Mouse (Mus musculus) heart, embryonic 15.5 days (tissue): Measurements from ENCODE around the gene Efcab6. TPM values are rescaled to one million over a fixed set of nuclear protein-coding genes. Genes with fewer than 3 reads are reported as not detected.

Source experiments
- ATAC-seq: fragments of 200-750 bp; cut with Nextera tagmentation; replicated peaks from 2 replicates; pipeline ENCODE4 v1.8.0; 2017; ENCODE audit warnings: low read depth, moderate TSS enrichment; ENCODE audit not compliant: insufficient number of reproducible peaks, insufficient read depth, low FRiP score
- H3K27ac ChIP-seq: fragments of 300-500 bp; sonication (generic); 2 replicates; pipeline ENCODE4 v1.5.1; 2015; ENCODE audit warnings: mild to moderate bottlenecking, inconsistent platforms
- H3K27me3 ChIP-seq: fragments of 300-500 bp; sonication (generic); 2 replicates; pipeline ENCODE4 v1.6.1; 2015; ENCODE audit warnings: inconsistent platforms
- H3K36me3 ChIP-seq: fragments of 300-500 bp; sonication (generic); 2 replicates; pipeline ENCODE4 v1.6.1; 2015; ENCODE audit warnings: mild to moderate bottlenecking, inconsistent platforms
- H3K4me1 ChIP-seq: fragments of 300-500 bp; sonication (generic); replicated peaks from 2 replicates; pipeline ENCODE4 v1.6.1; 2015; ENCODE audit warnings: inconsistent platforms
- H3K4me2 ChIP-seq: fragments of 300-500 bp; sonication (generic); 2 replicates; pipeline ENCODE4 v1.6.1; 2015; ENCODE audit warnings: inconsistent platforms, mild to moderate bottlenecking, moderate library complexity
- H3K4me3 ChIP-seq: fragments of 300-500 bp; sonication (generic); 2 replicates; pipeline ENCODE4 v1.5.1; 2015; ENCODE audit warnings: mild to moderate bottlenecking, inconsistent platforms
- H3K9ac ChIP-seq: fragments of 300-500 bp; sonication (generic); 2 replicates; pipeline ENCODE4 v1.6.1; 2015; ENCODE audit warnings: mild to moderate bottlenecking, inconsistent platforms
- H3K9me3 ChIP-seq: fragments of 300-500 bp; sonication (generic); replicated peaks from 2 replicates; pipeline ENCODE4 v1.6.1; 2016; ENCODE audit warnings: inconsistent platforms
- WGBS: fragments of 180-500 bp; shearing (Covaris S2); methylation state at CpG from one replicate; pipeline ENCODE4 v1.1.7; 2015; ENCODE audit warnings: mixed read lengths; 5-methylcytosine and 5-hydroxymethylcytosine counted together
- polyA plus RNA-seq: library from polyadenylated mRNA; unstranded; fragments of >200 nt; fragmentation: Nextera tagmentation; extraction: Ambion mirVana; gene quantifications from 2 replicates; pipeline ENCODE4 v1.2.1, GENCODE M21; 2015

Gene Efcab6
- polyA plus RNA-seq, 1 experiment from 2014 or later: 0.24 TPM

DNA sequence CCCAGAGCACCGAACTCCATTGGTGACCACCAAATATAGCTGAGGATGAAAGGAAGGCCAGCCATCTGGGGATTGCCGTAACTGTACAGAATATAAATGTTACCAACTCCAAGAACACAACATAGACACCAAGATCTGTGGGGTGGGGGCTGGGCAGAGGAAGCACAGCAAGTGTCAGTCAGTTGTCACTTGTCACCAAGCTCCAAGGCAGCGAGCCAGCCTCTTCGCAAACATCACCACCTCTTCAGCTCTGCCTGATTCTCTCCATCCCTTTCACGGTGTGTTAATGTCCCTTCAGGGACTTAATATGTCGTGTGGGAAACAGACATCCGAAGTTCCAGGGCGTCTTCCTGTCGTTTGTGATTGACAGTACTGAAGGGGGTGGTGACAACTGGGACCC, 93.0 kb downstream of the Efcab6 start:
- no peak for ATAC-seq
- Histone ChIP-seq H3K9ac (no peak overlapping the region), H3K4me1 (peaks cover 11% of the 10 kb centered on the region), H3K9me3 (no peaks in the 10 kb centered on the region), H3K4me2 (no peak overlapping the region), H3K27ac (no peak overlapping the region), H3K27me3 (peaks cover 45% of the 10 kb centered on the region), H3K4me3 (no peak overlapping the region), H3K36me3 (no peaks in the 10 kb centered on the region)
- WGBS: 42% methylated on average over 9 of the region's 9 CpGs

DNA sequence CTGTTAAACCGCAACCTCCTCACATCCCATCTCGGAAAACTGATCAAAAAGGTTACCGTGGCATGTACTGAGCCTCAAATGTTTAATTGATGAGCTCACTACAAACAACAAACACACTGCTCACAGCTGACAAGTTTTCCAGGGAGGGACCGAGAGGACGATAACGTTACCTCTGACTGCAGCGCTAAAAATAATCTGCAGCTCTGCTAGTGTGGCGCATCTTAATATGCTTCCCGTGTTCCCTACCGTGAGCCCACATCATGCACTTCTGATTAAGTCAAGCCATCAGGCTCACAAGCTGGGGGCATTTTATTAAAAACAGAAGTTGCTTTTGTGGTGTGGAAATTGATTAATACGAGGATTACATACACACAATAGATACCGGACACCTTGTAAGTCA, 97.4 kb downstream of the Efcab6 start:
- ATAC-seq: no peak
- H3K4me1 ChIP-seq: peaks cover 18% of the 10 kb centered on the region
- peaks cover 24% of the 10 kb centered on the region for H3K27me3 ChIP-seq
- H3K36me3 ChIP-seq: no peaks in the 10 kb centered on the region
- H3K4me3 ChIP-seq: no peak overlapping the region
- H3K9ac ChIP-seq: no peak overlapping the region
- H3K4me2 ChIP-seq: peak overlapping the region; percentile 17; the same call in 1 of the 2 replicates
- no peak overlapping the region for H3K27ac ChIP-seq
- 53% methylated on average over 12 of the region's 12 CpGs for whole genome bisulfite sequencing
- H3K9me3 ChIP-seq: no peaks in the 10 kb centered on the region

DNA sequence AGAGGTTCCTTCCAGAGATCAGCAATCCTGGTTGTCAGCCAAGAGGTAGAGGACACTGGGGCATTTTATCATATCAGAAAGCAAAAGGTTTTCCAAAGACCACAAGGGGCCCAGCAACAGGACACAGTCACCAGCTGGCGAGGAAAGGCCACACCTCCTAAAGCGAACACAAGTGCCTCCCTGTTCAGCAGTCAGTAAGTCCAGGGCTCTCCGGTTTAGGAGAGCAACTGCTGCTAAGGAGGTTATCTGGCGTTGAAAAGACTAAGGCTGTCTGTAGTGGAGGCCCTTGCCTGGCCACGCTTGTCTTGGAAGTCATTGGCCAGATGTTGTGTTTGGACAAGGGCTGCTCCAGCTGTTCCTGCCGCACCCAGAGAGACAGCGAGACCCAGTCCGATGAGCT, 100.1 kb downstream of the Efcab6 start:
- peak; percentile 54; the same call in 1 of the 2 replicates for ATAC-seq
- peaks cover 18% of the 10 kb centered on the region for H3K4me1 ChIP-seq
- H3K27me3 ChIP-seq: peaks cover 13% of the 10 kb centered on the region; the same call in 1 of the 2 replicates
- no peak overlapping the region for H3K9ac ChIP-seq
- no peaks in the 10 kb centered on the region for H3K36me3 ChIP-seq
- H3K27ac ChIP-seq: no peak overlapping the region
- 27% methylated on average over 8 of the region's 8 CpGs for WGBS
- H3K4me3 ChIP-seq: no peak overlapping the region
- H3K9me3 ChIP-seq: no peaks in the 10 kb centered on the region
- no peak overlapping the region for H3K4me2 ChIP-seq

DNA sequence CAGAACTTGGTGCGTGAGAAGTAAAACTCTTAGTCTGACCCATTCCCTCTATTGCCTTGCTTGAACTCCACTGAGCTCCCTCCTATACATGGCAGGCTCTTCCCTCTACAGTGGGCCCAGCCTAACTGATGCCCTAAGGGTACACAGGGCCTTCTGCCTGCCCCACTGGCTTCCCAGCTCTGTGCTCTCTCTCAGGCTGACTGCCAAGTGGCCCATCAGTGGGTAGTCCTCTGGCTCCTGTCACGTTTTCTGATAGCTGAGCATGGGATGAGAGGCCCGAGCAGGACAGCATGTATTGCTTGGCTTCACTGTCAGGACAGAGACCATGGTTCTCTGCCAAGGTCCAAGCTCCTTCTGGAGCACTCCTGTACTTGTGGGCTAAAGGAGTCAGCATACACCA, 106.8 kb downstream of the Efcab6 start:
- Histone ChIP-seq H3K4me3 (no peak overlapping the region), H3K27me3 (peaks cover 13% of the 10 kb centered on the region), H3K27ac (no peak overlapping the region), H3K36me3 (no peaks in the 10 kb centered on the region), H3K4me2 (no peak overlapping the region), H3K4me1 (no peaks in the 10 kb centered on the region), H3K9ac (no peak overlapping the region), H3K9me3 (no peaks in the 10 kb centered on the region)
- no peak for ATAC-seq
- 63% methylated on average over 3 of the region's 3 CpGs for WGBS

DNA sequence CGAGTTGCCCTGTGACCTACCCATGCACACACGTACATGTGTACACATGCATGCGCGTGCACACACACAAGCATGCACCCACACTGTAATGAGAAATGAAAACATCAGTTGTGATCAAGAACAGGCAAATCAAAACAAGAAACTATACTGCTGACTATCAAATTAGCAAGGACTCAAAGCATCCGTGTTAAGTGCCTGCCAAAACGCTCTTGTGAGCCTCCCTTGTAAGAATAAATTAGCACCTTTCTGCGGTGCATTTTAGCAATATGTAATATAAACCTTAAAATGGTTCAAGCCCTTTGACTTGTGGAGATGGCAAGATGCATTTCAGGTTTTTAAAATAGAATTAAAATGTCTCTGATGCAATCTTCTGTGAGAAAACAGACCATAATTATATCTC, 108.2 kb downstream of the Efcab6 start:
- WGBS: 85% methylated on average over 7 of the region's 7 CpGs

DNA sequence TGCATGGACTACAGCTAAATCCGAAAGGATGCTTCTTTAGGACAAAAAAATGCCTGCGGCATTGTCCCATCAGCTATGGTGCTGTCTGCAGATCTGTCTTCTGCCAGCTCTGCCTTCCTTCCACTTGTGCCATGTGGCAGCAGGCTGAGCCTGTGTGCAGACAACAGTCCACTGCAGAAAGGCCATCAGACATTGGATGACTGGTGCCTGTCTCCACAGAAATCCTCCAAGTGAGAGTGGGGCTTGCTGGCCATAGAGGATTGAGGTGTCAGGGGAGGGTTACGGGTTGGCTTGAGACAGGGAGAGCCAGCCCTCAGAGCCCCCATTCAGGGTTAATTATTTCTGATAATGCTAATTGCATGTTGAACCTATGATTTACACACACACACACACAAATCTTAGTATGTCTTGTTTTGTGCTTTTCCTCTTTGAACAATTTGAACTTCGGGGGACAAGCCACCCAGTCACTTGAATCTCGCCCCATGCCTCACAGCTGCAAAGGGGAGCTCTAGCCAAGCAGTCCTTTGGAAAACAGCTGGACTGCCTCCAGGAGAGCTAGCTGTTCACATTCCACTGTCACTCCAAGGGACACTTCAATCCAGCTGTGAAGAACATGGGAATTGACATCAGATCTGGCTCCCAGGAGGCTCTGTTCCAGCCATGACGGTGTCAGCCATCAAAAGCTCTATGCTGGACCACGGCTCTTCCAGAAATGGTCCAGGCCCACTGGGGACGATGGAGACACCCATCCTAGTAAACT, 109.1 kb downstream of the Efcab6 start:
- Histone ChIP-seq H3K27ac (no peak overlapping the region), H3K27me3 (peaks cover 9% of the 10 kb centered on the region), H3K4me3 (no peak overlapping the region), H3K36me3 (no peaks in the 10 kb centered on the region), H3K4me1 (no peaks in the 10 kb centered on the region), H3K4me2 (no peak overlapping the region), H3K9me3 (no peaks in the 10 kb centered on the region), H3K9ac (no peak overlapping the region)
- WGBS: 64% methylated on average over 8 of the region's 8 CpGs
- no peak for ATAC-seq

More for the DNA sequence above, 108.2 kb downstream of the Efcab6 start:
- no peak overlapping the region for H3K4me2 ChIP-seq
- H3K9ac ChIP-seq: no peak overlapping the region
- peaks cover 12% of the 10 kb centered on the region for H3K27me3 ChIP-seq
- no peaks in the 10 kb centered on the region for H3K36me3 ChIP-seq
- H3K27ac ChIP-seq: no peak overlapping the region
- no peaks in the 10 kb centered on the region for H3K4me1 ChIP-seq
- H3K9me3 ChIP-seq: no peaks in the 10 kb centered on the region
- H3K4me3 ChIP-seq: no peak overlapping the region
- no peak for ATAC-seq

DNA sequence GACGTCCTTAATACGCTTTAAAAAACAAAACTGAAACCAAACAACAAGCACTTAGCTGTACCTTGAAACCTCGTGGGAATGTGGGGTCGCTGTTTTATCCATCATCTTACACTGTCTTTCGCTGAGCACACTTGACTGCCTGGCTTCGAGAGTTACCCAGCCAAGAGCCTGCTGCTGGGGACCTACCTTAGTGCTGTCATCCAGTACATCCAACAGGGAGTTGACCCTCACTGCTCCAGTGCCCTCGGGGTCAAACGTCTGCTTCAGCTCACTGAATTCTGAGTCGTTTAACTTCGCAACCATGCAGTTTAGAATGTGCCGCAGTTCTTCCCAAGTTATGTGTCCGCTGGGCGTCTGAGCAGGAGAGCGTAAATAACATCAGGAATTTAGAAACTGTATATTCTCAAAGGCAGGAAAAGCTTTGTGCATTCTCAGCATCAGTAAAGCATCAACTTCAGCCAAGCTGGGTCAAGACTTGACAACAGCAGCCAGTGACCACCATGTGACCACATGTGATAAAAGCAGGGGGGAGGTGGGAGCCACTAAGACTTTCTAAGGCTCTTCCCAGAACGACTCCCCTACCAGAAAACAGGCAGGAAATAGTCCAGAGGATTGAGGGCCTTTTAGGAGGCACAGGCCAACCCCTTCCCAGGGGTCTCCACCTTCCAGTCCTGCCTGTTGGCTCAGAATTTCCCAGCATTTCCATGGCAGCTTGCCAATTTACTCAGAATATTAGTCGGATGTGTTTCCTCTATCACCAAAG, 115.3 kb downstream of the Efcab6 start:
- no peak overlapping the region for H3K4me2 ChIP-seq
- no peak overlapping the region for H3K27ac ChIP-seq
- H3K4me1 ChIP-seq: 0 out of 2 replicates have a peak, but pooled peaks cover 4% of the 10 kb centered on the region
- H3K9me3 ChIP-seq: no peaks in the 10 kb centered on the region
- H3K27me3 ChIP-seq: no peaks in the 10 kb centered on the region
- no peak overlapping the region for H3K4me3 ChIP-seq
- WGBS: 47% methylated on average over 16 of the region's 16 CpGs
- H3K36me3 ChIP-seq: no peaks in the 10 kb centered on the region
- H3K9ac ChIP-seq: no peak overlapping the region
- ATAC-seq: no peak

DNA sequence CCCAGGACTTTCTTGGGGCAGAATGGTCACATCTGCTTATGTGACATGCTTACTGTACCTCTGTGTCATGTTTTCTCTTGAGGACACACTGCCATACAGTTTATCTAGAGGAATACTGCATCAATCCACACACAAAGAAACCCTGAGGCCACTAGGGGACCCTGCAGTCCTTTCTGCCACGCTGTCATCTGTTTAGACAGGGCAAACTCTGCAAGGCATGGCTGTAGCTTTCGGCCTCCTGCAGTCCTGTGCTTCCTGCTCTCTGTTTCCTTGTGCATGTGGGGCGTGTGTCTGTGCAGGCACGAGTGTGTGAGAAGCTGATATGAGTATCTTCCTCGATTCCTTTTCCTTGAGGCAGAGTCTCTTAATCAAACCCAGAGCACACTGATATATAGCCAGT, 125.5 kb downstream of the Efcab6 start:
- H3K27me3 ChIP-seq: peaks cover 6% of the 10 kb centered on the region; the same call in 1 of the 2 replicates
- WGBS: 30% methylated on average over 5 of the region's 5 CpGs
- H3K4me2 ChIP-seq: no peak overlapping the region
- H3K4me3 ChIP-seq: no peak overlapping the region
- no peaks in the 10 kb centered on the region for H3K9me3 ChIP-seq
- no peak overlapping the region for H3K27ac ChIP-seq
- peaks cover 4% of the 10 kb centered on the region; the same call in 1 of the 2 replicates for H3K4me1 ChIP-seq
- no peaks in the 10 kb centered on the region for H3K36me3 ChIP-seq
- no peak for ATAC-seq
- H3K9ac ChIP-seq: no peak overlapping the region

DNA sequence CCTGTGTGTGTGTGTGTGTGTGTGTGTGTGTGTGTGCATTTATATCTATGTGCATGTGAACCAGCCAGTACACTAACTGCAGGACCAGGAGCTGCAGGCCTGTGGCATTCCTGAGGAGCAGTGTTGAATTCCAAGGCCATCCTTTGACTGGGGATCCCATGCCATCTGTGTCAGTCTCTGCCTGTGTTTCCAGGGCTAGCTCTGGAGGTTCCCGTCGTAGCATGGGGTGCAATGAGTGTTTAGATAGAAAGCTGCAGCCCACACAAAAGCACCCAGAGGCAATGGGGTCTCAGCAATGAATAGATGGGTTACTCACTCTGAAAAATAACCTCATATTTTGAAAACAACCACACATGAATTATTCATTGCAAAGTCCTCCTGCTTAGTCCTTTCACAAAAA, 126.7 kb downstream of the Efcab6 start:
- WGBS: 74% methylated on average over 2 of the region's 2 CpGs
- no peak for ATAC-seq
- no peaks in the 10 kb centered on the region for H3K36me3 ChIP-seq

DNA sequence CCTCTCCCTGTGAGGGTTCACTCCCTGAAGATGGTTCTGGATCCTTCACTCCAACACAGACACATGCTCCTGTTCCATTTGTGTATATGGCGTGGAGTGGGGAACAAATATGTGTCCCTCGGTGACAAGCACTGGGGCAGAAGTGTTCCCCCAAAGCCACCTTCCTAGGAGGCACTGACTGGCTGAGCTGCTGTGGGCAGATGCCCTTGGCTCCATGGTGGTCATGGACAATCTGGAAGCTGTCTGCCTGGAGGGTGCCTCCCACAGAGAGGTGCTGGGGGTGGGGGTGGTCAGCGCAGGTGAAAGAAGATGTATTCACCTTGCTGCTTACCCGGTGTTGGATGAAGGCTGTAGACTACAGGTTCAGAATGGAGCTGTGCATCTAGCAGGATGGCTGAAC, 128.7 kb downstream of the Efcab6 start:
- Histone ChIP-seq H3K4me2 (no peak overlapping the region), H3K9me3 (no peaks in the 10 kb centered on the region), H3K27me3 (no peaks in the 10 kb centered on the region), H3K27ac (no peak overlapping the region), H3K4me3 (no peak overlapping the region), H3K36me3 (no peaks in the 10 kb centered on the region), H3K4me1 (no peaks in the 10 kb centered on the region), H3K9ac (no peak overlapping the region)
- ATAC-seq: no peak
- 81% methylated on average over 4 of the region's 4 CpGs for WGBS

More for the DNA sequence above, 126.7 kb downstream of the Efcab6 start:
- no peak overlapping the region for H3K27ac ChIP-seq
- peaks cover 6% of the 10 kb centered on the region; the same call in 1 of the 2 replicates for H3K27me3 ChIP-seq
- H3K4me2 ChIP-seq: no peak overlapping the region
- H3K4me1 ChIP-seq: no peaks in the 10 kb centered on the region
- H3K9ac ChIP-seq: no peak overlapping the region
- no peak overlapping the region for H3K4me3 ChIP-seq
- H3K9me3 ChIP-seq: no peaks in the 10 kb centered on the region

DNA sequence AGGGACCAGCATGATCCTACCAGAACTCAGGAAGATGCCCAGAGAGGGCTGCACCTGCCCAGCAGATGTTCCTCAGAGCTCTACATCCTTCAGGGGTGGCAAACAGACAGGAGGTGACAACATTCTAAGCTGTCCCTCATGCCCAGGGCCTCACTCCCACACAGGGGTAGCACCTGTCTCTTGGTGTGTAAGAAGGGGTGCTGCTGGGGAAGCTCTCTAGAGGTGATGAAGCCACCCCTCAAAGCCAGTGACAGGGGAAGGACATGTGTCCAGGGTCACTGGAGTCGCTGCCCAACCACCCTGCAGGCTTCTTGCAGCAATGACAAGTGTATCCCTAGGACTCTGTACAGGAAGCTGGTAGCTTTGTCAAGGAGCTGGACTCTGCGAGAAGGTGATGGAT, 130.4 kb downstream of the Efcab6 start:
- no peak overlapping the region for H3K4me2 ChIP-seq
- WGBS: 68% methylated on average over 2 of the region's 2 CpGs
- no peak overlapping the region for H3K9ac ChIP-seq
- no peaks in the 10 kb centered on the region for H3K4me1 ChIP-seq
- no peaks in the 10 kb centered on the region for H3K9me3 ChIP-seq
- no peak overlapping the region for H3K27ac ChIP-seq
- H3K4me3 ChIP-seq: no peak overlapping the region
- no peaks in the 10 kb centered on the region for H3K27me3 ChIP-seq
- H3K36me3 ChIP-seq: no peaks in the 10 kb centered on the region
- ATAC-seq: no peak
